Mouse (Mus musculus) heart, adult 2 months (tissue): ENCODE measurements around the gene Rae1.

Experiments used
- CTCF ChIP-seq: fragments of 200-600 bp; IDR thresholded peaks from 2 replicates; pipeline ENCODE4 v1.8.1; 2022; ENCODE audit warnings: antibody characterized with exemption, mild to moderate bottlenecking, moderate library complexity
- EP300 ChIP-seq: fragments of 200-500 bp; IDR thresholded peaks from 2 replicates; pipeline ENCODE4 v1.6.1; 2011; ENCODE audit warnings: low read depth, low read length, control low read depth; ENCODE audit not compliant: insufficient read depth

- no peak for TF ChIP-seq CTCF
- TF ChIP-seq EP300, result no peak
Observed at GRCm38 (mm10) chr2:173053846-173054245, 53.9 kb downstream of the Rae1 start.
